Mouse (Mus musculus) forebrain, postnatal 0 days (tissue): ENCODE results near the gene Gm14569. TPM values are rescaled to one million over a fixed set of nuclear protein-coding genes. Genes with fewer than 3 reads are reported as not detected.

Experiments used
- ATAC-seq: fragments of 200-750 bp; cut with Nextera tagmentation; 2 replicates; pipeline ENCODE4 v1.8.0; 2017; ENCODE audit warnings: mild to moderate bottlenecking, moderate library complexity
- DNase-seq: peaks from one replicate; pipeline ENCODE4 v3.0.0-alpha.2; 2015
- H3K27ac ChIP-seq: fragments of 300-500 bp; sonication (generic); 2 replicates; pipeline ENCODE4 v1.5.1; 2014; ENCODE audit warnings: low read depth, mild to moderate bottlenecking, antibody characterized with exemption, low read length, moderate library complexity, mixed read lengths
- H3K27me3 ChIP-seq: fragments of 300-500 bp; sonication (generic); 2 replicates; pipeline ENCODE4 v1.6.1; 2014; ENCODE audit warnings: mild to moderate bottlenecking, low read length, mixed read lengths; ENCODE audit not compliant: insufficient read depth
- H3K36me3 ChIP-seq: fragments of 300-500 bp; sonication (generic); 2 replicates; pipeline ENCODE4 v1.6.1; 2014; ENCODE audit warnings: mild to moderate bottlenecking, moderate library complexity; ENCODE audit not compliant: insufficient read depth
- H3K4me1 ChIP-seq: fragments of 300-500 bp; sonication (generic); 2 replicates; pipeline ENCODE4 v1.6.1; 2014; ENCODE audit warnings: antibody characterized with exemption; ENCODE audit not compliant: insufficient read depth
- H3K4me2 ChIP-seq: fragments of 300-500 bp; sonication (generic); 2 replicates; pipeline ENCODE4 v1.6.1; 2014; ENCODE audit warnings: low read depth, mild to moderate bottlenecking, moderate library complexity
- H3K4me3 ChIP-seq: fragments of 300-500 bp; sonication (generic); 2 replicates; pipeline ENCODE4 v1.5.1; 2014; ENCODE audit warnings: low read depth, low read length, mixed read lengths
- H3K9ac ChIP-seq: fragments of 300-500 bp; sonication (generic); 2 replicates; pipeline ENCODE4 v1.6.1; 2014; ENCODE audit warnings: mild to moderate bottlenecking
- H3K9me3 ChIP-seq: fragments of 300-500 bp; sonication (generic); 2 replicates; pipeline ENCODE4 v1.6.1; 2016; ENCODE audit warnings: low read length
- CTCF ChIP-seq: sonication (generic); IDR thresholded peaks from 2 replicates; pipeline ENCODE4 v1.5.1; 2016; ENCODE audit warnings: antibody characterized with exemption, control low read depth, low read depth
- WGBS: fragments of 180-500 bp; shearing (Covaris S2); extraction: QIAGEN DNeasy Blood & Tissue Kit; methylation state at CpG from one replicate; pipeline ENCODE4 v1.1.7; 2014; 5-methylcytosine and 5-hydroxymethylcytosine counted together
- polyA plus RNA-seq: library from polyadenylated mRNA; unstranded; fragments of >200 nt; fragmentation: Nextera tagmentation; extraction: Ambion mirVana; gene quantifications from 2 replicates; pipeline ENCODE4 v1.2.1, GENCODE M21; 2015
- total RNA-seq: library from RNA; depleted of rRNA; stranded (reverse); fragments of >200 nt; gene quantifications from 2 replicates; pipeline ENCODE4 v1.2.3, GENCODE M21; 2014

The Gm14569 gene
- total and polyA plus RNA-seq, 2 experiments from 2014 or later: 0.05 TPM; not detected in 1

- ATAC-seq (no peak), DNase-seq (peak; percentile 55)
- Histone ChIP-seq H3K9ac (no peak overlapping the region), H3K4me3 (no peak overlapping the region), H3K36me3 (no peaks in the 10 kb centered on the region), H3K9me3 (no peaks in the 10 kb centered on the region), H3K27ac (no peak overlapping the region), H3K4me1 (no peaks in the 10 kb centered on the region), H3K4me2 (no peak overlapping the region), H3K27me3 (no peaks in the 10 kb centered on the region)
- TF ChIP-seq CTCF: peak; percentile 65
- WGBS: 52% methylated on average over 6 of the region's 6 CpGs
These were observed 15.2 kb upstream of the Gm14569 start for GRCm38 (mm10) chrX:36506863-36507262.

DNA sequence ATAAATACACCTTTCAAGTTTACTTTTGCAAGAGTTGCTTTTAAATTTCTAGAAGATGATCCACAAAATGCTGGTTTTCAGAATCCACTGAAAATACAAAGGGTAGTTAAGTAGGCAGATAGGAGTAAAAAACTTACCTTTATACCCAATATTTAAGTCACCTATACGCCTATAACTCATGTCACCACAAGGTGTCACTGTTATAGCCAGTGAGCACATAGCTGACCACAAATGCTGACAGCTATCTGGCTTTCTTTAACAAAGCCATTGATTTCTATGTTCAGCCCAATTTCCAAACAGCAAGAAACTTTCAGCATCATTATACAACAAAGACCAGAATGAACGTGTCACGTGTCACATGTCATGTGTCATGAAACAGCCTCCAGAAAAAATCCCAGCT is 2.1 kb downstream of the Gm14569 start:
- Histone ChIP-seq H3K9me3 (no peaks in the 10 kb centered on the region), H3K4me1 (no peaks in the 10 kb centered on the region), H3K27me3 (no peaks in the 10 kb centered on the region), H3K9ac (no peak overlapping the region), H3K4me2 (no peak overlapping the region), H3K4me3 (no peak overlapping the region), H3K27ac (no peak overlapping the region), H3K36me3 (no peaks in the 10 kb centered on the region)
- DNase-seq: no peak
- TF ChIP-seq CTCF: peak; percentile 54
- no peak for ATAC-seq
- 36% methylated on average over 3 of the region's 3 CpGs for WGBS

DNA sequence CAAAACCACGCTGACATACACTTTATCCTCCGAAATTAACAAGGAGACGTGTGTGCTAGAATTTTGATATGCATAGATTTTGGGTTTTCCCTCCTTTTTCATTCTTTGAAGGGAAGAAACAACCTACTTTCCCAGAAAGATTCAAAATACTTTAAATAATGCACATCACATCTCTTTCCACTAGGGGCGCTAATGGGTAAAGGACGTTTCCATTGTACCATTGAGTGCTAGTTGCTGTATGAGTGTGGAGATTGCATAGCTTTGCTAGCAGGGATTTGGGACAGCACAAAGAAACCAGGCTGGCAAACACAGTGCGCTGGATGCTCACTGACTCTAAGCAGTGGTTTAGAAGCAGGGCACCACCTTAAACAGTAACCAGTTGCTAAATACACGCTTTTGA is 3.6 kb downstream of the Gm14569 start:
- 44% methylated on average over 7 of the region's 7 CpGs for WGBS
- no peak for ATAC-seq

DNA sequence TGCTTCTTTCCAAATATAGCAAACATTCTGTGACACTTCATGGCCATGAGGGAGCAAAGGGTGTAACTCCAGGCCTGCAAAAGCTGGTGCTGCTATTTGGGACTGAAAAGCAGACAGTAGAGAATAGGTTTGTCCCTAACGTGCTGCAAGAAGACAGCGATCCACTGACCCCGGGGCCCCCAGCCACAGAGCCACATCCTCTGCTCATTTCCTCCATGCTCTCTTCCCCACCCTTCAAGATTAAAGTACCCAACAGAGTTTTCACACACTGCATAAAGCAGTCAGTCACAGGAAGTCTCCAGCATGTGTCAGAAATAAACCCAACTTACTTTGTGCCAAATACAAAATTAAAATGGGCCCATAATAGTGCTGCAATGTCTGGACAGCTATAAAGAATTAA is 16.8 kb downstream of the Gm14569 start:
- Histone ChIP-seq H3K4me1 (no peaks in the 10 kb centered on the region), H3K9ac (no peak overlapping the region), H3K27ac (no peak overlapping the region), H3K27me3 (no peaks in the 10 kb centered on the region), H3K9me3 (no peaks in the 10 kb centered on the region), H3K36me3 (no peaks in the 10 kb centered on the region), H3K4me2 (no peak overlapping the region), H3K4me3 (no peak overlapping the region)
- no peak for TF ChIP-seq CTCF
- 94% methylated on average over 3 of the region's 3 CpGs for WGBS
- DNase-seq (no peak), ATAC-seq (no peak)

More for the DNA sequence above, 3.6 kb downstream of the Gm14569 start:
- H3K36me3 ChIP-seq: no peaks in the 10 kb centered on the region
- no peak for DNase-seq
- no peaks in the 10 kb centered on the region for H3K27me3 ChIP-seq
- no peak overlapping the region for H3K4me2 ChIP-seq
- peak; percentile 58 for TF ChIP-seq CTCF
- H3K9me3 ChIP-seq: no peaks in the 10 kb centered on the region
- H3K9ac ChIP-seq: no peak overlapping the region
- H3K4me1 ChIP-seq: no peaks in the 10 kb centered on the region
- H3K4me3 ChIP-seq: no peak overlapping the region
- no peak overlapping the region for H3K27ac ChIP-seq

- Histone ChIP-seq H3K27me3 (no peaks in the 10 kb centered on the region), H3K9me3 (no peaks in the 10 kb centered on the region), H3K36me3 (no peaks in the 10 kb centered on the region), H3K4me3 (no peak overlapping the region), H3K27ac (no peak overlapping the region), H3K9ac (no peak overlapping the region), H3K4me2 (no peak overlapping the region), H3K4me1 (no peaks in the 10 kb centered on the region)
- DNase-seq (no peak), ATAC-seq (no peak)
- TF ChIP-seq CTCF: peak; percentile 42
- 54% methylated on average over 6 of the region's 6 CpGs for WGBS
These were observed 17.4 kb downstream of the Gm14569 start for GRCm38 (mm10) chrX:36474103-36474751.

DNA sequence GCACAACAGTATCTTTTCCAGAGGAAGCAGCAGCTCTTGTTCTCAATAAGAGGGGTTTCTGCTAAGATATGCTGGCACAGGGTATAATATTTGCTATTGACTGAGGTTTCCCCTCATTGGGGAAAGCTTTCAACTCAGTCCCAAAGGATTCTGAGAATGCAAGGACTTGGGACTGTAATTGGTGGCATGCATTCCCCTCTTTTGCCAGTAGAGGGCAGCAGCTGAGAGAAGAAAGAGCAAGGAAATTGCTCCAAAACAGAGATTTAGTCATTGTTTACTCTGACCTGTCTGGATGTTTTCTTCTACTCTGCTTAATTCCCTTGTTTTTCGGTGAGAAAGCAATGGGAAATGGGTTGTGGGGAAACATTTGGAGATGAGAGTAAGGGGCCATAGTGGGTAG is 35.6 kb downstream of the Gm14569 start:
- Histone ChIP-seq H3K27ac (no peak overlapping the region), H3K27me3 (no peaks in the 10 kb centered on the region), H3K9me3 (no peaks in the 10 kb centered on the region), H3K9ac (no peak overlapping the region), H3K4me3 (no peak overlapping the region), H3K36me3 (no peaks in the 10 kb centered on the region), H3K4me1 (no peaks in the 10 kb centered on the region), H3K4me2 (no peak overlapping the region)
- DNase-seq (peak; percentile 6), ATAC-seq (no peak)
- peak; percentile 46 for TF ChIP-seq CTCF
- WGBS: 44% methylated on average over 1 of the region's 1 CpGs

- Histone ChIP-seq H3K4me3 (no peak overlapping the region), H3K9me3 (no peaks in the 10 kb centered on the region), H3K4me2 (no peak overlapping the region), H3K27ac (no peak overlapping the region), H3K36me3 (no peaks in the 10 kb centered on the region), H3K9ac (no peak overlapping the region), H3K27me3 (no peaks in the 10 kb centered on the region), H3K4me1 (no peaks in the 10 kb centered on the region)
- 94% methylated on average over 1 of the region's 1 CpGs for WGBS
- ATAC-seq: no peak
- no peak for DNase-seq
- TF ChIP-seq CTCF: no peak
These were observed 53.7 kb downstream of the Gm14569 start for GRCm38 (mm10) chrX:36437932-36438331.
